Mouse (Mus musculus) MEL (cell line): ENCODE data around the gene Srsf2. TPM values are rescaled to one million over a fixed set of nuclear protein-coding genes. Genes with fewer than 3 reads are reported as not detected.
"Not testable (repeated sequence)": the region's sequence is repeated elsewhere in the genome, so short reads cannot be mapped to it uniquely, and the experiment has no call there.

ENCODE experiments used
- DNase-seq: peaks from one replicate; pipeline ENCODE4 v3.0.0; 2011; ENCODE audit warnings: low read depth, low spot score
- H3K27ac ChIP-seq: 2 replicates; pipeline ENCODE4 v1.5.1; 2012; ENCODE audit warnings: low read depth, mild to moderate bottlenecking, control low read depth, low read length, moderate library complexity; ENCODE audit not compliant: control insufficient read depth
- H3K27me3 ChIP-seq, 2 experiments: fragments of 150-350 bp in 1 of 2; sonication (generic) in 1 of 2; 2 replicates each; pipeline ENCODE4 v1.6.1; 2012; ENCODE audit warnings: low read length in 2 of 2, mild to moderate bottlenecking in 2 of 2, improper control_type of control experiment in 1 of 2, moderate library complexity in 1 of 2; ENCODE audit not compliant: insufficient read depth in 2 of 2, control insufficient read depth in 1 of 2
- H3K36me3 ChIP-seq, 2 experiments: 2 replicates each; pipeline ENCODE4 v1.6.1; 2012 to 2014; ENCODE audit warnings: low read length in 2 of 2, improper control_type of control experiment in 1 of 2, inconsistent platforms in 1 of 2, mild to moderate bottlenecking in 1 of 2; ENCODE audit not compliant: insufficient read depth in 2 of 2, control insufficient read depth in 1 of 2
- H3K4me1 ChIP-seq, 2 experiments: fragments of 150-350 bp in 1 of 2; sonication (generic) in 1 of 2; 2 replicates each; pipeline ENCODE4 v1.6.1; 2012; ENCODE audit warnings: low read length in 2 of 2, improper control_type of control experiment in 1 of 2, mild to moderate bottlenecking in 1 of 2; ENCODE audit not compliant: insufficient read depth in 2 of 2, control insufficient read depth in 1 of 2
- H3K4me3 ChIP-seq, 2 experiments: fragments of 150-350 bp in 1 of 2; sonication (generic) in 1 of 2; 2 replicates each; pipeline ENCODE4 v1.5.1; 2012; ENCODE audit warnings: low read depth in 2 of 2, low read length in 2 of 2, mild to moderate bottlenecking in 2 of 2, moderate library complexity in 2 of 2, control low read depth in 1 of 2, improper control_type of control experiment in 1 of 2; ENCODE audit not compliant: control insufficient read depth in 1 of 2, insufficient read depth in 1 of 2
- H3K79me2 ChIP-seq: 2 replicates; pipeline ENCODE4 v1.6.1; 2012; ENCODE audit warnings: mild to moderate bottlenecking, low read length, moderate library complexity; ENCODE audit not compliant: control insufficient read depth, poor library complexity, insufficient read depth
- H3K9ac ChIP-seq: 2 replicates; pipeline ENCODE4 v1.6.1; 2012; ENCODE audit warnings: low read depth, mild to moderate bottlenecking, control low read depth, low read length, moderate library complexity; ENCODE audit not compliant: control insufficient read depth, poor library complexity, severe bottlenecking
- H3K9me3 ChIP-seq: fragments of 150-350 bp; sonication (generic); replicated peaks from 2 replicates; pipeline ENCODE4 v1.6.1; 2012; ENCODE audit warnings: mild to moderate bottlenecking, low read length, improper control_type of control experiment, moderate library complexity; ENCODE audit not compliant: insufficient read depth
- BHLHE40 ChIP-seq: IDR thresholded peaks from 2 replicates; pipeline ENCODE4 v1.6.1; 2012; ENCODE audit warnings: low read depth, mild to moderate bottlenecking, inconsistent platforms, low read length, improper control_type of control experiment, borderline replicate concordance
- CHD2 ChIP-seq: IDR thresholded peaks from 2 replicates; pipeline ENCODE4 v1.6.1; 2011; ENCODE audit warnings: low read length, improper control_type of control experiment
- ETS1 ChIP-seq: IDR thresholded peaks from 2 replicates; pipeline ENCODE4 v1.6.1; 2012; ENCODE audit warnings: low read depth, mild to moderate bottlenecking, inconsistent platforms, low read length, improper control_type of control experiment, moderate library complexity
- JUND ChIP-seq: IDR thresholded peaks from 2 replicates; pipeline ENCODE4 v1.6.1; 2011; ENCODE audit warnings: low read depth, mild to moderate bottlenecking, improper control_type of control experiment, low read length
- KAT2A ChIP-seq: conservative IDR thresholded peaks from 2 replicates; pipeline ENCODE4 v1.6.1; 2012; ENCODE audit warnings: low read depth, low read length, improper control_type of control experiment, inconsistent platforms
- MXI1 ChIP-seq: IDR thresholded peaks from 2 replicates; pipeline ENCODE4 v1.6.1; 2011; ENCODE audit warnings: mild to moderate bottlenecking, low read depth, low read length, improper control_type of control experiment
- MYB ChIP-seq: IDR thresholded peaks from 2 replicates; pipeline ENCODE4 v1.6.1; 2011; ENCODE audit warnings: mild to moderate bottlenecking, low read depth, low read length, improper control_type of control experiment
- NRF1 ChIP-seq: IDR thresholded peaks from 2 replicates; pipeline ENCODE4 v1.6.1; 2014; ENCODE audit warnings: low read depth, mild to moderate bottlenecking, inconsistent platforms, low read length, improper control_type of control experiment, moderate library complexity; ENCODE audit not compliant: poor library complexity, insufficient read depth, severe bottlenecking
- POLR2A ChIP-seq, 2 experiments: IDR thresholded peaks; 2 replicates each; pipeline ENCODE4 v1.6.1; 2011 to 2012; ENCODE audit warnings: low read length in 2 of 2, mild to moderate bottlenecking in 2 of 2, control low read depth in 1 of 2, improper control_type of control experiment in 1 of 2, low read depth in 1 of 2, moderate library complexity in 1 of 2; ENCODE audit not compliant: control insufficient read depth in 1 of 2, insufficient read depth in 1 of 2, poor library complexity in 1 of 2
- RCOR1 ChIP-seq: IDR thresholded peaks from 2 replicates; pipeline ENCODE4 v1.6.1; 2012; ENCODE audit warnings: low read depth, mild to moderate bottlenecking, inconsistent platforms, low read length, improper control_type of control experiment
- SMC3 ChIP-seq: IDR thresholded peaks from 2 replicates; pipeline ENCODE4 v1.6.1; 2011; ENCODE audit warnings: low read depth, low read length, improper control_type of control experiment
- TAL1 ChIP-seq: IDR thresholded peaks from 2 replicates; pipeline ENCODE4 v1.6.1; 2012; ENCODE audit warnings: mild to moderate bottlenecking, inconsistent platforms, low read length, moderate library complexity, mixed read lengths
- TBP ChIP-seq: IDR thresholded peaks from 2 replicates; pipeline ENCODE4 v1.8.0; 2011; ENCODE audit warnings: low read depth, low read length, improper control_type of control experiment
- USF1 ChIP-seq: IDR thresholded peaks from 2 replicates; pipeline ENCODE4 v1.6.1; 2014; ENCODE audit warnings: low read depth, mild to moderate bottlenecking, inconsistent platforms, low read length, improper control_type of control experiment, moderate library complexity
- ZKSCAN1 ChIP-seq: IDR thresholded peaks from 2 replicates; pipeline ENCODE4 v1.6.1; 2012; ENCODE audit warnings: low read depth, mild to moderate bottlenecking, inconsistent platforms, low read length, improper control_type of control experiment, moderate library complexity
- polyA plus RNA-seq, 2 experiments: library from polyadenylated mRNA; stranded (reverse) in 1 of 2; unstranded in 1 of 2; fragments of >175 nt in 1 of 2; fragments of >200 nt in 1 of 2; gene quantifications; 2 replicates each; pipeline versions ENCODE4 v1.2.1 to v1.2.4; 2012; ENCODE audit warnings: low replicate concordance in 2 of 2, low read depth in 1 of 2; ENCODE audit not compliant: insufficient read length in 2 of 2, insufficient read depth in 1 of 2, missing spikeins in 1 of 2
- total RNA-seq: library from RNA; depleted of rRNA; stranded (reverse); fragments of 300-350 nt; gene quantifications from 2 replicates; pipeline ENCODE4 v1.2.3, GENCODE M21; 2012

Srsf2 gene
- total and polyA plus RNA-seq, 3 experiments = 257 to 1,128 (median 453) TPM

- TF ChIP-seq TAL1 = no peak
- TF ChIP-seq POLR2A (IDR thresholded peaks at IDR 0.05; ENCODE audit: control insufficient read depth in 1 of 2, insufficient read depth in 1 of 2, low read depth in 1 of 2, low read length in 2 of 2, poor library complexity in 1 of 2) = peak; percentile 97 to 98
- TF ChIP-seq MYB = peak; percentile 83
- peak; percentile 82 for TF ChIP-seq MXI1
- TF ChIP-seq, all 39 proteins: peak for 20
Observed at GRCm38 (mm10) chr11:116852891-116853511, at the start of gene Srsf2 (continued).

GRCm38 (mm10) chr11:116902588-116902987, 49.7 kb upstream of the Srsf2 start:
- H3K27me3 ChIP-seq, H3K4me1 ChIP-seq, H3K9ac ChIP-seq, H3K27ac ChIP-seq, H3K4me3 ChIP-seq, H3K36me3 ChIP-seq, H3K79me2 ChIP-seq, H3K9me3 ChIP-seq: not testable (repeated sequence)
- peak; percentile 79 for TF ChIP-seq TBP
- DNase-seq = peak; percentile 60

GRCm38 (mm10) chr11:116899247-116899646, 46.4 kb upstream of the Srsf2 start:
- no peaks in the 10 kb centered on the region; a peak in 1 of 4 replicates for H3K27me3 ChIP-seq
- H3K4me3 ChIP-seq = no peak overlapping the region
- no peaks in the 10 kb centered on the region for H3K36me3 ChIP-seq
- no peak overlapping the region for H3K27ac ChIP-seq
- H3K79me2 ChIP-seq = no peaks in the 10 kb centered on the region
- TF ChIP-seq ZKSCAN1 (no peak), MXI1 (no peak), TAL1 (no peak), RCOR1 (no peak), BHLHE40 (no peak), NRF1 (no peak), SMC3 (no peak), USF1 (no peak), ETS1 (no peak), JUND (no peak), CHD2 (no peak), KAT2A (no peak)
- H3K4me1 ChIP-seq = no peaks in the 10 kb centered on the region
- no peaks in the 10 kb centered on the region for H3K9me3 ChIP-seq
- no peak for DNase-seq
- no peak overlapping the region for H3K9ac ChIP-seq
